Mouse (Mus musculus) midbrain, embryonic 10.5 days (tissue): Measurements from ENCODE around the gene Ddi2. TPM values are rescaled to one million over a fixed set of nuclear protein-coding genes. Genes with fewer than 3 reads are reported as not detected.

ENCODE experiments used
- DNase-seq: peaks from one replicate; pipeline ENCODE4 v3.0.0-alpha.2; 2017; ENCODE audit warnings: low spot score
- H3K27ac ChIP-seq: fragments of 300-500 bp; sonication (generic); replicated peaks from 2 replicates; pipeline ENCODE4 v1.5.1; 2016; ENCODE audit warnings: mild to moderate bottlenecking
- H3K27me3 ChIP-seq: fragments of 300-500 bp; sonication (generic); 2 replicates; pipeline ENCODE4 v1.6.1; 2016; ENCODE audit warnings: low read depth, mild to moderate bottlenecking; ENCODE audit not compliant: poor library complexity, severe bottlenecking
- H3K36me3 ChIP-seq: fragments of 300-500 bp; sonication (generic); 2 replicates; pipeline ENCODE4 v1.6.1; 2016; ENCODE audit warnings: mild to moderate bottlenecking, moderate library complexity
- H3K4me1 ChIP-seq: fragments of 300-500 bp; sonication (generic); 2 replicates; pipeline ENCODE4 v1.6.1; 2016
- H3K4me3 ChIP-seq: fragments of 300-500 bp; sonication (generic); 2 replicates; pipeline ENCODE4 v1.5.1; 2016; ENCODE audit warnings: mild to moderate bottlenecking, moderate library complexity
- H3K9me3 ChIP-seq: fragments of 300-500 bp; sonication (generic); replicated peaks from 2 replicates; pipeline ENCODE4 v1.6.1; 2016; ENCODE audit warnings: mild to moderate bottlenecking
- WGBS: fragments of 180-500 bp; shearing (Covaris S2); methylation state at CpG from one replicate; pipeline ENCODE4 v1.1.7; 2016; 5-methylcytosine and 5-hydroxymethylcytosine counted together
- polyA plus RNA-seq: library from polyadenylated mRNA; unstranded; fragments of >200 nt; fragmentation: Nextera tagmentation; extraction: Ambion mirVana; gene quantifications from 2 replicates; pipeline ENCODE4 v1.2.1, GENCODE M21; 2016

The Ddi2 gene
- polyA plus RNA-seq, 1 experiment from 2014 or later: 23.7 TPM

GRCm38 (mm10) chr4:141641961-141642811 is 81.0 kb downstream of the Ddi2 start:
- peaks cover 11% of the 10 kb centered on the region for H3K4me1 ChIP-seq
- no peak overlapping the region for H3K4me3 ChIP-seq
- no peaks in the 10 kb centered on the region for H3K9me3 ChIP-seq
- no peak overlapping the region for H3K27ac ChIP-seq
- 92% methylated on average over 25 of the region's 25 CpGs for WGBS
- no peak for DNase-seq
- no peaks in the 10 kb centered on the region for H3K27me3 ChIP-seq
- H3K36me3 ChIP-seq: peaks cover 64% of the 10 kb centered on the region

GRCm38 (mm10) chr4:141641353-141641771 is 81.9 kb downstream of the Ddi2 start:
- no peaks in the 10 kb centered on the region for H3K27me3 ChIP-seq
- H3K4me1 ChIP-seq: peaks cover 11% of the 10 kb centered on the region
- no peaks in the 10 kb centered on the region for H3K9me3 ChIP-seq
- H3K4me3 ChIP-seq: no peak overlapping the region
- peaks cover 64% of the 10 kb centered on the region for H3K36me3 ChIP-seq
- H3K27ac ChIP-seq: no peak overlapping the region
- no peak for DNase-seq
- 88% methylated on average over 7 of the region's 7 CpGs for WGBS

GRCm38 (mm10) chr4:141639474-141639873 is 83.7 kb downstream of the Ddi2 start:
- H3K27ac ChIP-seq: no peak overlapping the region
- H3K27me3 ChIP-seq: no peaks in the 10 kb centered on the region
- DNase-seq: no peak
- no peak overlapping the region for H3K4me3 ChIP-seq
- no peaks in the 10 kb centered on the region for H3K9me3 ChIP-seq
- WGBS: 67% methylated on average over 11 of the region's 11 CpGs
- H3K36me3 ChIP-seq: peaks cover 71% of the 10 kb centered on the region
- peaks cover 11% of the 10 kb centered on the region for H3K4me1 ChIP-seq

GRCm38 (mm10) chr4:141636693-141637092 is 86.5 kb downstream of the Ddi2 start:
- H3K27ac ChIP-seq: no peak overlapping the region
- no peaks in the 10 kb centered on the region for H3K27me3 ChIP-seq
- DNase-seq: no peak

GRCm38 (mm10) chr4:141635991-141636390 is 87.2 kb downstream of the Ddi2 start:
- no peak for DNase-seq
- H3K27me3 ChIP-seq: no peaks in the 10 kb centered on the region
- WGBS: 78% methylated on average over 9 of the region's 9 CpGs
- peaks cover 87% of the 10 kb centered on the region for H3K36me3 ChIP-seq
- H3K4me3 ChIP-seq: no peak overlapping the region
- no peaks in the 10 kb centered on the region for H3K9me3 ChIP-seq
- peaks cover 4% of the 10 kb centered on the region for H3K4me1 ChIP-seq
- no peak overlapping the region for H3K27ac ChIP-seq

More at GRCm38 (mm10) chr4:141636693-141637092, 86.5 kb downstream of the Ddi2 start:
- 98% methylated on average over 5 of the region's 5 CpGs for WGBS
- no peak overlapping the region for H3K4me3 ChIP-seq
- peaks cover 11% of the 10 kb centered on the region for H3K4me1 ChIP-seq
- peaks cover 87% of the 10 kb centered on the region for H3K36me3 ChIP-seq
- no peaks in the 10 kb centered on the region for H3K9me3 ChIP-seq

GRCm38 (mm10) chr4:141632111-141632873 is 90.9 kb downstream of the Ddi2 start:
- no peak overlapping the region for H3K4me3 ChIP-seq
- no peak for DNase-seq
- no peak overlapping the region for H3K27ac ChIP-seq
- no peaks in the 10 kb centered on the region for H3K4me1 ChIP-seq
- no peaks in the 10 kb centered on the region for H3K9me3 ChIP-seq
- H3K27me3 ChIP-seq: no peaks in the 10 kb centered on the region
- 96% methylated on average over 21 of the region's 21 CpGs for WGBS
- H3K36me3 ChIP-seq: peaks cover 89% of the 10 kb centered on the region

- 94% methylated on average over 20 of the region's 20 CpGs for WGBS
- DNase-seq: no peak
- H3K4me3 ChIP-seq: no peak overlapping the region
- H3K4me1 ChIP-seq: no peaks in the 10 kb centered on the region
- no peaks in the 10 kb centered on the region for H3K9me3 ChIP-seq
- H3K27ac ChIP-seq: no peak overlapping the region
- peaks cover 89% of the 10 kb centered on the region for H3K36me3 ChIP-seq
- H3K27me3 ChIP-seq: no peaks in the 10 kb centered on the region
These were observed 92.0 kb downstream of the Ddi2 start for GRCm38 (mm10) chr4:141631250-141631649.

- H3K4me1 ChIP-seq: no peaks in the 10 kb centered on the region
- H3K36me3 ChIP-seq: peaks cover 96% of the 10 kb centered on the region
- no peak overlapping the region for H3K4me3 ChIP-seq
- WGBS: 97% methylated on average over 11 of the region's 11 CpGs
- DNase-seq: no peak
- H3K9me3 ChIP-seq: no peaks in the 10 kb centered on the region
- H3K27me3 ChIP-seq: no peaks in the 10 kb centered on the region
- H3K27ac ChIP-seq: no peak overlapping the region
These were observed 93.2 kb downstream of the Ddi2 start for GRCm38 (mm10) chr4:141630021-141630420.

- Histone ChIP-seq H3K27me3 (no peaks in the 10 kb centered on the region), H3K27ac (0 out of 2 replicates have a peak overlapping the region, but pooled peaks have one; percentile 6), H3K4me1 (peaks cover 5% of the 10 kb centered on the region; the same call in 1 of the 2 replicates), H3K36me3 (peaks cover 88% of the 10 kb centered on the region), H3K4me3 (no peak overlapping the region), H3K9me3 (no peaks in the 10 kb centered on the region)
- WGBS: 92% methylated on average over 14 of the region's 14 CpGs
- no peak for DNase-seq
These were observed 94.6 kb downstream of the Ddi2 start for GRCm38 (mm10) chr4:141628661-141629060.

Other genes with a start within 250 kb of the Ddi2 start
- gene Spen, start 184.8 kb downstream of the Ddi2 start, polyA plus RNA-seq: 12.3 and 14.8 TPM in 2 replicates
- gene Fblim1, start 117.3 kb downstream of the Ddi2 start, polyA plus RNA-seq: 24.5 and 27.5 TPM in 2 replicates
- 0.98 and 1.3 TPM in 2 replicates for gene Tmem82, start 104.8 kb downstream of the Ddi2 start, polyA plus RNA-seq
- 0.05 TPM in 1 of 2 replicates, not detected in the other for gene Slc25a34, start 99.6 kb downstream of the Ddi2 start, polyA plus RNA-seq
- 2.9 and 4.2 TPM in 2 replicates for gene Plekhm2, start 58.5 kb downstream of the Ddi2 start, polyA plus RNA-seq
- gene Rsc1a1, start 37.8 kb downstream of the Ddi2 start, polyA plus RNA-seq: 2.2 and 2.4 TPM in 2 replicates
- not detected in 2 replicates for gene Agmat, start 23.3 kb upstream of the Ddi2 start, polyA plus RNA-seq
- gene Dnajc16, start 67.5 kb upstream of the Ddi2 start, polyA plus RNA-seq: 4.4 and 5.3 TPM in 2 replicates
- gene Casp9, start 70.2 kb upstream of the Ddi2 start, polyA plus RNA-seq: 24.4 and 28.8 TPM in 2 replicates
- not detected in 2 replicates for gene Cela2a, start 102.7 kb upstream of the Ddi2 start, polyA plus RNA-seq
- not detected in 2 replicates for gene Ctrc, start 122.9 kb upstream of the Ddi2 start, polyA plus RNA-seq
- gene Efhd2, start 151.5 kb upstream of the Ddi2 start, polyA plus RNA-seq: 50.1 and 69.2 TPM in 2 replicates